Mouse (Mus musculus): Measurements from ENCODE around the gene Ints3.

DNA sequence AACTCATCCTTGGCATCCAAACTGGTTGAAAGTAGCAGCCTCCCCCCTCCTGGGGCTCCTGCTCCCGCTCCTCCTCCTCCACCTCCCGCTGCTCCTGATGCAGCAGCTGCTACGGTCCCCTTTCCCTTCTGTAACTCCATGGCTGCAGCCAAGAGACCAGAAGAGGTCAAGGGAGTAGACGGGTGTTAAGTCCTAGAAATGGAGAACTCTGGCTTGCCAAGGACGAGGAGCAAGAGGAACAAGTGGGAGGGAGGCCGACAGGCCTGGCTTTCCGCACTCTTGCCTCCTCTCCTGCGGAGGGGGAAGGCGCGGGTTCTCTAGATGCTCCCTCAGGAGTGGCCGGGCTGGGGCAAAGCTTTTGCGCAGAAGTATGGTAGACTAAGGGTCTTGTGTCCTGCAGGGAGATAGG lies 607 bp downstream of the Ints3 start:
- TF ChIP-seq POLR2A (IDR thresholded peaks at IDR 0.05; ENCODE audit: extremely low read depth, insufficient read depth, low read length) (no peak), CTCF (IDR thresholded peaks at IDR 0.05; ENCODE audit: extremely low read depth, insufficient read depth, low read length) (no peak)
